Mouse (Mus musculus): ENCODE measurements around the gene Wdr20.

- TF ChIP-seq CTCF (IDR thresholded peaks at IDR 0.05; ENCODE audit: extremely low read depth, insufficient read length, insufficient replicate concordance, low read depth, low read length) (no peak), POLR2A (IDR thresholded peaks at IDR 0.05; ENCODE audit: low read depth, low read length) (no peak)
These were observed 35.2 kb upstream of the Wdr20 start, which contains the start of gene Hsp90aa1 for GRCm38 (mm10) chr12:110702556-110702955.
